Mouse (Mus musculus): ENCODE data around the gene Pram1. TPM values are rescaled to one million over a fixed set of nuclear protein-coding genes. Genes with fewer than 3 reads are reported as not detected.

The Pram1 gene
- polyA plus RNA-seq, 1 experiment = 3.6 TPM

DNA sequence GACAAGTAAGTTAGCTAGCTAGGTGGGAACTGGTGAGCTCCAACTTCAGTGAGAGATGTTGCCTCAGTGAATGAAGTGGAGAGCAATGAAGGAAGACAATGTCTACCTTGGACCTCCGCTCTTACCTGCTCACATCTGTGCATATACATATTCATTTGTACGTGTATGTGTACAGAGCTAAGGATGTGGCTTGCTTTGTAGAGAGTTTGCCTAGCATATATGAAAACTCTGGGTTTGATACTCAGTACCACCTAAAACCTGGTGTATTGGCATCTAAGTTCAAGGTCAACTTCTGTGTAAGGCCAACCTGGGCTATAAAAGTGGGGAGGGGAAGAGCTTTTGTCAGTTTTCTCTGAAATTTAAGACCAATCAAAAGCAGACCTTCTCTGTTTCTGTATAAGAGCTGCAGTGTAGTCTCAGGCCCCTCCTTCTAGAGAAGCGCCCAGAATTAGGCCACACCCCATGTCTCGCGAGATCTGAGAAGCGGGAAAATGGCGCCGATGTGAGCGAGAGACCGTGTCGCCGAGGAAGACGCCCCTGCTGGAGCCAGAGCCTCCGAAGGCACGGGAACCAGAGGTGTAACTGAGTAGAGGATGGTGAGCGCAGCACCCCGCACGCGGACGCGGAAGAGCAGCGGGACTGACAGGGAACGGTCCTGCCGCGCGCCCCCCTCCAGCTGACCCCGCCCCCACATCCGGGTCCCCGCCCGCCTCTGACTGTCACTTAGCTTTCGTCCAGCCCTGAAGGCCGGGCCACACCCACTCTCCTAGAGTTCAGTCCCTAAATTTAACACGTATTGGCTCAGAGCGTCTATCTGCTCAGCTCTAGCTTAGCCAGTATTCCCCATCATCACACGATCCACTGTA is 9.0 kb upstream of the Pram1 start, which contains the start of gene Zfp414:
Gene Zfp414 (plus strand): TSS at position 470 of the 866 bp plus-strand sequence.
- TF ChIP-seq GATA1 (IDR thresholded peaks at IDR 0.05; ENCODE audit: borderline replicate concordance, low read length) (no peak), FLI1 (IDR thresholded peaks at IDR 0.05; ENCODE audit: low read length) (no peak)
- no peaks in the 10 kb centered on the region for H3K27me3 ChIP-seq (replicated peaks)
- peak within 1 kb of the TSS; percentile 100 for H3K4me3 ChIP-seq (replicated peaks)
- H3K4me1 ChIP-seq = peaks cover 40% of the 10 kb centered on the region
- peaks cover 38% of the 10 kb centered on the region for H3K36me3 ChIP-seq (replicated peaks; ENCODE audit: low read length)
- no peaks in the 10 kb centered on the region for H3K9me3 ChIP-seq

GRCm38 (mm10) chr17:33629487-33630125 is 8.2 kb upstream of the Pram1 start:
- peaks cover 40% of the 10 kb centered on the region for H3K4me1 ChIP-seq
- no peak for TF ChIP-seq GATA1 (IDR thresholded peaks at IDR 0.05; ENCODE audit: borderline replicate concordance, low read length)
- no peak for TF ChIP-seq FLI1 (IDR thresholded peaks at IDR 0.05; ENCODE audit: low read length)
- peak overlapping the region; percentile 100 for H3K4me3 ChIP-seq (replicated peaks)
- no peaks in the 10 kb centered on the region for H3K27me3 ChIP-seq (replicated peaks)
- H3K36me3 ChIP-seq (replicated peaks; ENCODE audit: low read length) = peaks cover 46% of the 10 kb centered on the region
- H3K9me3 ChIP-seq = no peaks in the 10 kb centered on the region

DNA sequence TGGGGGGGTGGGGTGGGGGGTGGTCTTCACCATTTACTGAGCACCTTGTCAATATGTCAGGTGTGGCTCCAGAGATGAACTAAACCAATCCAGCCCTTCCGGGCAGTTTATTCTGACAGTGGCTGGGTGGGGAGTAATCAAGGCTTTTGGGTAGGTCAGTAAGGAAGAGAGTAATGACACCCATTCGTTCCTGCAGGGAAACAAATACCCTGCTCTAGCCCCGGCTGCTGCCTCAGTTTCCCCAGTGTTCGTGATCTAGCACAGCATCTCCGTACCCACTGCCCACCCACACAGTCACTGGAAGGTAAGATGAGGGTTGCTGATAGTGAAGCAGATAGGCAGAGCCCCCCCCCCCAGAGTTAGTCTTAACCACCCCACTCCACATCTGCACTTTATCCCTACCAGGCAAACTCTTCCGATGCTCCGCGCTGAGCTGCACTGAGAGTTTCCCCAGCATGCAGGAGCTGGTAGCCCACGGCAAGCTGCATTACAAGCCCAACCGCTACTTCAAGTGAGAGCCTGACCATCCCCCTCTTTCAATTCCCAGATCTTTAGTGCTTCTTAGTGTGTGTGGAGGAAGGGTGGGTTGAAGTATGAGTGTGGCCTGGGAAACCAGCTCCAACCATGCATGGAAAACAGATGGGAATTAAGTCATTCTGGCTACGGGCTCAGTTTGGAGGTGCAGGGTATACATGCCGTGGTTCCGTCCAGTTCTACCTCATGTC is 7.5 kb upstream of the Pram1 start:
- Histone ChIP-seq H3K4me3 (replicated peaks) (peak overlapping the region; percentile 100), H3K36me3 (replicated peaks; ENCODE audit: low read length) (peaks cover 53% of the 10 kb centered on the region), H3K9me3 (no peaks in the 10 kb centered on the region), H3K4me1 (peaks cover 45% of the 10 kb centered on the region), H3K27me3 (replicated peaks) (no peaks in the 10 kb centered on the region)
- TF ChIP-seq FLI1 (IDR thresholded peaks at IDR 0.05; ENCODE audit: low read length) (no peak), GATA1 (IDR thresholded peaks at IDR 0.05; ENCODE audit: borderline replicate concordance, low read length) (no peak)

- Histone ChIP-seq H3K4me1 (peaks cover 50% of the 10 kb centered on the region), H3K4me3 (replicated peaks) (no peak overlapping the region), H3K36me3 (replicated peaks; ENCODE audit: low read length) (peaks cover 62% of the 10 kb centered on the region), H3K27me3 (replicated peaks) (no peaks in the 10 kb centered on the region), H3K9me3 (no peaks in the 10 kb centered on the region)
- TF ChIP-seq FLI1 (IDR thresholded peaks at IDR 0.05; ENCODE audit: low read length) (no peak), GATA1 (IDR thresholded peaks at IDR 0.05; ENCODE audit: borderline replicate concordance, low read length) (no peak)
Observed at GRCm38 (mm10) chr17:33631236-33631635, 6.6 kb upstream of the Pram1 start.

- H3K4me3 ChIP-seq (replicated peaks) = no peak overlapping the region
- H3K36me3 ChIP-seq (replicated peaks; ENCODE audit: low read length) = peaks cover 65% of the 10 kb centered on the region
- TF ChIP-seq GATA1 (IDR thresholded peaks at IDR 0.05; ENCODE audit: borderline replicate concordance, low read length) = no peak
- TF ChIP-seq FLI1 (IDR thresholded peaks at IDR 0.05; ENCODE audit: low read length) = no peak
- no peaks in the 10 kb centered on the region for H3K27me3 ChIP-seq (replicated peaks)
- no peaks in the 10 kb centered on the region for H3K9me3 ChIP-seq
- H3K4me1 ChIP-seq = peaks cover 51% of the 10 kb centered on the region
Observed at GRCm38 (mm10) chr17:33631796-33632195, 6.1 kb upstream of the Pram1 start.

DNA sequence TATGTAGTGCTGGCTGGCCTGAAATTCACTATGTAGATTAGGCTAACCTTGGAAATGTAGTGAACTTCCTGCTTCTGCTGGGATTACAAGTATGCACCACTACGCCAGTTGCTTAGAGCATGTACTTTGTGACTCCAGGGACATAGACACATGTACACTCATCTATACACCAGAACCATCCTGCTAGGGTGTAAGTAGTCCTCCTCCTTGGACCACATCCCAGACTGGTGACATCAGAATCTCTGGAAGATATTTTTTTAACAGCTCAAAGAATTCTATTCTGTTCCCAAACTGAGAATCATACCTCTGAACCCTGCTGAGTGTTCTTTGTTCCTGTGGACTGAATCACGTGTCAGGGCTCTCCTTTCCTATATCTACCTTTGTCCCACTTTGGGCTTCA is 818 bp upstream of the Pram1 start:
- Histone ChIP-seq H3K4me3 (replicated peaks) (no peak overlapping the region), H3K4me1 (peaks cover 65% of the 10 kb centered on the region), H3K9me3 (no peaks in the 10 kb centered on the region), H3K27me3 (replicated peaks) (no peaks in the 10 kb centered on the region), H3K36me3 (replicated peaks; ENCODE audit: low read length) (peaks cover 70% of the 10 kb centered on the region)
- TF ChIP-seq GATA1 (IDR thresholded peaks at IDR 0.05; ENCODE audit: borderline replicate concordance, low read length) = no peak
- TF ChIP-seq FLI1 (IDR thresholded peaks at IDR 0.05; ENCODE audit: low read length) = no peak

GRCm38 (mm10) chr17:33639743-33640142 is 1.9 kb downstream of the Pram1 start:
- peaks cover 67% of the 10 kb centered on the region for H3K4me1 ChIP-seq
- no peaks in the 10 kb centered on the region for H3K9me3 ChIP-seq
- H3K27me3 ChIP-seq (replicated peaks) = no peaks in the 10 kb centered on the region
- no peak for TF ChIP-seq FLI1 (IDR thresholded peaks at IDR 0.05; ENCODE audit: low read length)
- no peak for TF ChIP-seq GATA1 (IDR thresholded peaks at IDR 0.05; ENCODE audit: borderline replicate concordance, low read length)
- peak overlapping the region; percentile 38 for H3K4me3 ChIP-seq (replicated peaks)
- peaks cover 72% of the 10 kb centered on the region for H3K36me3 ChIP-seq (replicated peaks; ENCODE audit: low read length)

DNA sequence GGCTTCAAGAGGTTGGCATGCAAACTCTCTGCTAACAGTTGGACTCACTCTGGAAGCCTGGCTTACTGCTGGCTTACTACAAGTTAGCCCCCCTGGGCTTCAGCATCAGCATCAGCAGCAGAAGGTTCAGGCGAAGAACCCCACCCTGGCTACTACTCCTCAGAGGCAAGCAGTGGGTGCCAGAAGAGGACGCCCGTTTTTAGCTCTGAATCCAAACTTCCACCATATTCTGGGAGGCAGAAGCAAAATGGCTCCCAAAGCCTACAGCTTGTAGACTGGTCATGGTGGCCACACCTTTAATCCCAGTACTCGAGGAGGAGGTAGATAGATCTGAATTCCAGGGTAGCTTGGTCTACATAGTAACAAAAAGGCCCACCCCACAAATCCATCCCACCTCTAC is 6.2 kb downstream of the Pram1 start:
- H3K9me3 ChIP-seq = no peaks in the 10 kb centered on the region
- H3K4me3 ChIP-seq (replicated peaks) = no peak overlapping the region
- peaks cover 86% of the 10 kb centered on the region for H3K36me3 ChIP-seq (replicated peaks; ENCODE audit: low read length)
- H3K4me1 ChIP-seq = peaks cover 33% of the 10 kb centered on the region
- no peak for TF ChIP-seq FLI1 (IDR thresholded peaks at IDR 0.05; ENCODE audit: low read length)
- no peak for TF ChIP-seq GATA1 (IDR thresholded peaks at IDR 0.05; ENCODE audit: borderline replicate concordance, low read length)
- H3K27me3 ChIP-seq (replicated peaks) = no peaks in the 10 kb centered on the region

DNA sequence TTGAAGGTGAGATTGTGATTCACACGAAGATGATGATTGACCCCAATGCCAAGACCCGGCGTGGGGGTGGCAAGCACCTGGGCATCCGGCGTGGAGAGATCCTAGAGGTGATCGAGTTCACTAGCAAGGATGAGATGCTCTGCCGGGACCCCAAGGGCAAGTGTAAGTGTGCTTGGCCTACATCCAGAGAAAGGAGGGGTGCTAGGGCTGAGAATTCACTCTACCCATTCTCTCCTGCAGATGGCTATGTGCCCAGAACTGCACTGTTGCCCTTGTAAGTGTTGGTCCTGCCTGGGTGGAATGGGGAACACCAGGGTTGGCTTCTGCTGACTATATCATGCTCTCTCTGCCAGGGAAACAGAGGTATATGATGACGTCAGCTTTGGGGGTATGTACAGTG is 7.2 kb downstream of the Pram1 start:
- TF ChIP-seq FLI1 (IDR thresholded peaks at IDR 0.05; ENCODE audit: low read length) = no peak
- TF ChIP-seq GATA1 (IDR thresholded peaks at IDR 0.05; ENCODE audit: borderline replicate concordance, low read length) = no peak
- Histone ChIP-seq H3K36me3 (replicated peaks; ENCODE audit: low read length) (peaks cover 96% of the 10 kb centered on the region), H3K9me3 (no peaks in the 10 kb centered on the region), H3K27me3 (replicated peaks) (no peaks in the 10 kb centered on the region), H3K4me1 (peaks cover 28% of the 10 kb centered on the region), H3K4me3 (replicated peaks) (no peak overlapping the region)

Measured in megakaryocyte, embryonic 14.5 days (primary cell).